Mouse (Mus musculus): ENCODE measurements at regions not wholly inside any gene's neighbourhood (a gene's known extent, or its start where the extent isn't known, plus 50 kb on each side); places are given as distances from the start of the nearest gene placed in this dataset.

- no peak for DNase-seq
These were observed 107.8 kb upstream of the Prdm1 start for GRCm38 (mm10) chr10:44636061-44636460.

DNA sequence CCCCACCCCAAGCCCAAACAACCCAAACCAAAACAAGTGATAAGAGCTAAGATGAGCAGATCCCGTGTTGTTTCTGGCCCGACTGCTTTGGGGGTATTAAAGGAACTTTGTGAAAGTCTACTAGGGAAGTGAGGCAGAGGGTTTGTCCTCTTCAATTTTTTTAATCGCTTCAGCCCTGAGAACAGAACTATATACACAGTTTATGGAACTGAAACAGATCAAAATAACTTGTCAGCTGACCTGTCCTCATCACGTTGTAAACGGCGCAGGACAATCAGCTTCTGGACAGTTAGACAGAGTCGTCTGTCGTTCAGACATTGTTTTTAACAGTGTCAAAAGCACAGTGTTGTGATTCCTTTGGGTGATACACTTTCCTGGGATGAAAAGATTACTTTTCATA is 103.3 kb upstream of the Prdm1 start:
- DNase-seq = no peak

GRCm38 (mm10) chr10:44630485-44630884 is 102.2 kb upstream of the Prdm1 start:
- DNase-seq = no peak

DNA sequence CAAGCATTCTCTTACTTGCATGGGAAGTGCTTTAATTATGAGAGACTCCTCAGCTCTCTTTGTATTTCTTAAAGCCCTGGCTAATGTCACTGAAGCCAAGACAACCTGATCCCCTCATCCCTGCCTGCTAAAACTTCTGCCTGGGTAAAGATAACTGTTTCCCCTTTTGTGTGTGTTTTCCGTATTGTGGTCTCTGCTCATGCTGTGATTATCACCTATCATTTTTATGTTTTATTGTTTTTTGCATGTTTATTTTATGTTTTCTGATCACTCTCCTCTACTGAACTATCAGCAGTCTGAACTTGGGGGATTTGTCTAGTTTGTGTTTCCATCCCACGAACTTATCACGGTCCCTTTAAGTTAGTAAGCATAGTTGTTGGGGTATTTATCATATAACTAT is 100.1 kb upstream of the Prdm1 start:
- DNase-seq = no peak

- DNase-seq = no peak
These were observed 99.1 kb upstream of the Prdm1 start for GRCm38 (mm10) chr10:44627431-44627830.

DNA sequence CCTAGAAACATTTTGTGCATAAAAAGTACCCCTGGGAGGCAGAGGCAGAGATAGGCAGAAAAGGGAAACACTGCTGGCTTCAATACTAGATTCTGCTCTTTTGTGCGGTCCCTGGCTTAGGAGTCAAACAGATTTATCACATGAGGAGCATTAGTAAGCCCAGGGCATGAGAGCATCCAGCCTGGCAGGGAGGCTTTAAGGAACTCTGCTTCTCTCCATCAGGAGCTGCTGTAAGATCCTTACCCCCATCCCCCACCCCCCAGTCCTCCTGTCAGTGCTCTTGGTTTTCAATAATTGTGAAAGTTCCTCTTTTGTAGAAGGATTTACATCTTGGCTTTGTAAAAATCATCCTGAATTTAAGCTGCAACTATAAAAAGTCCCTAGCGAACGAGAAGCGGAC is 97.2 kb upstream of the Prdm1 start:
- no peak for DNase-seq

- no peak for DNase-seq
These were observed 87.3 kb upstream of the Prdm1 start for GRCm38 (mm10) chr10:44615586-44615985.

DNA sequence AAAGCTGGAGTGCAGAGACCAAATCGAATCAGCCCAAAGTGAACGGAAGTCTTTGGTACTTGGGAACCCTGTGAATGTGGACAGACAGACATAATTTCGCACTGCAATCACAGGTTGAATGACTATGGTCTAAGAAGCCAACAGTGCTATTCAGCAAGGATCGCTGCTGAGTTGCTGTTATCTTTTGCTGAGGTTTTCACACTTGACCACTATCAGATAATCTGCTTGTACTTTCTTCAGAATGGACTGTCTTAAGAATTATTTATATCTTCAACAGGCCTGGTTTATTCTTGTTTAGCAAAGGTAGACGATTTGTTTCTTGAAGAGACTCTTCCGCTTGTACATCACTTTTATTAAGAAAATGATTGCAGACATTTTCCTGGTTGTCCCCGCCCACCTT is 84.3 kb upstream of the Prdm1 start:
- no peak for DNase-seq

DNA sequence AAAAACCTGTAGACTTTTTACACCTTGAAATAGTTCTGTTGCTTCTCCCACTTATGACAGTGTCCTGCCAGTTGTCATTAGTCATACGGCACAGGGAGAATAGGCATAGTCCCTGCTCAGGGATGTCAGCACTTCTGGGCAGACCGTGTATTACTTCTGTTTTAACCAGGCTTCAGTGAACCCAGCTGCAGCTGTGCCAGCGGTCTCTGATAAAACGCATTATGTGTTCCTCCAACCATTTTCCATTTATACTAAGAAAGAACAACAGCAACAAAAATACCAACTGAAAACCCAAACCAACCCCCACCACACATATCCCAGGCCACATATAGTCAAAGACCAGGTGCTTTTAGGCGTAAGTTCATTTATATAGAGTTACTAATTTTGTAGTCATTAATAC is 83.1 kb upstream of the Prdm1 start:
- DNase-seq = no peak

GRCm38 (mm10) chr10:44609187-44609586 is 80.9 kb upstream of the Prdm1 start:
- DNase-seq = no peak

DNA sequence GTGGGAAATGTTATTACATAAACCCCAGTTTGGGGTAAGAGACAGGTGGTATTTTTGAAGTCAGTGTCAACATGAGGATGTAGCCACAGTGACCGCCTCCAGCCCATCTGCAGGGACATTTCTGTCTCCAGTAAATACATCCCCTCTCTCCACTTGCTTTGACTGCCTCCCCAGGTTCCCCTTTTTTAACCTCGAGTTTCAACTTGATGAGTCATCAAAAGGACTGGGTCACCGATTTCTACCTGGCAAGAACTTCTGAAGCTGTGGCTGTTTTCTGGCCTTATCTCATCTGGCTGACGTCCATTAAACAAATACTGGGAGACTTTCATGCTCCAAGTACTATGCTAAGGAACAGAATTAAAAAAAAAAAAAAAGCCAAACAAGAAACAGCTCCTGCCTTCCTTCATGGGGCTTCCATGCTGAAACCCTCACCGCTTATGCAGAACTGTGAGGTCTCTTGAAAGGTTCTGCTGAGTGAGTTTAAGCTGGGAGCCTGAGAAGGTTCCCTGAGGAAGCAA is 79.1 kb upstream of the Prdm1 start:
- no peak for DNase-seq

DNA sequence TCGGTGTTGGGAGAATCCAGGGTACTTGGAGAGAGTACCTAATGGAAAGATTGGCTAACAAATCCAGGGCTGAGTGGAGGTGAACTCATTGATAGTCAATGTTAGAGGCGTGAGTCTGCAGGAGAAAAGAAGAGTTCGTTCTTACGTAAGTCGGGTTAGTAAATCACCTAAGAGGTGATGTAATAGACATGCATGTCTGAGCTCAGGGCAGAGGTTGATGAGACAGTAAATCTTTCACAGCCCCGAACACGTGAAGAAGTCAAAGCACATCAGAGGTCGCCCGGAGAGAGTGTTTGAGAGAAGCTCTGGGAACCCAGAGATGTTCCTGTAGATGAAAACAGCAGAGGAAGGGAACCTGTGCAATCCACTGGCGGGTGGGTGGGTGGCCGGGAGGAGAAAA is 76.2 kb upstream of the Prdm1 start:
- no peak for DNase-seq

DNA sequence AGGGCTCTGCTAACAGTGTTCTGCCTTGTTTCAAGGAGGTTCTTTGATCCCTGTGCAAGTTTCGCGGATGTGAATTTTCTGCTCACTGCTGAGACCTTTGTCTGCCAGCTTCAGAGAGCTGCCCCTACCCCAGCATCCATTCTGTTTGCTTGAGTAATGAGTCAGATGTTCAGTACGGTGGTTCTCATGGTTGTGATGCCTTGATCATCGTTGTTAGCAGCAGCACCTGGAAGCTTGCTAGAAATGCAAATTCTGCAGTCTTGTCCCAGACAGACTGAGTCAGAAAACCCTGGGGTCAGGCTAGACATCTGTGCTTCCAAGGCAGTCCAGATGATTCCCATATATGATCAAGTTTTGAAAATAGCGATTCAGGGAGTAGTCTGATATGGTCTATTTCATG is 75.2 kb upstream of the Prdm1 start:
- no peak for DNase-seq

- DNase-seq = no peak
These were observed 73.2 kb upstream of the Prdm1 start for GRCm38 (mm10) chr10:44601550-44601949.

- peak; percentile 5 for DNase-seq
These were observed 71.6 kb upstream of the Prdm1 start for GRCm38 (mm10) chr10:44599964-44600334.

- DNase-seq = no peak
These were observed 71.1 kb upstream of the Prdm1 start for GRCm38 (mm10) chr10:44599331-44599963.

GRCm38 (mm10) chr10:44598615-44599014 is 70.3 kb upstream of the Prdm1 start:
- no peak for DNase-seq

DNA sequence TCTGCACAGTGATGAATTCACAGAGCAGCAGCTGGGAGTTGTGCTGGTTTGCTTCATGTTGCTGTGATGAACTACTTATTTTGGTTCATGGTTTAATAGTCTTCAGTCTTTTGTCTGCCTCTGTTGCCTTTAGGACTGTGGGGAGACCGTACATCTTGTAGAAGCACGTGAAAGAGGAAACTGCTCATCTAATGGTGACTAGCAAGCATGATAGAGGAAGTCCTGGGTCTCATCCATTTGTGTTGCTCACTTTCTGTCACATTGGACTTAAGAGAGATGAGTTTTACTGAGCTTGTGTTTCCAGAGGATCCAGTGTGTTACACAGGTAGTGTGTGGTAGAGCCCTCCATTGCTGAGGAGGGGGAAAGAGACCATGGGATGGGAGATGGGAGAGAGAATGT is 67.6 kb upstream of the Prdm1 start:
- DNase-seq = no peak

DNA sequence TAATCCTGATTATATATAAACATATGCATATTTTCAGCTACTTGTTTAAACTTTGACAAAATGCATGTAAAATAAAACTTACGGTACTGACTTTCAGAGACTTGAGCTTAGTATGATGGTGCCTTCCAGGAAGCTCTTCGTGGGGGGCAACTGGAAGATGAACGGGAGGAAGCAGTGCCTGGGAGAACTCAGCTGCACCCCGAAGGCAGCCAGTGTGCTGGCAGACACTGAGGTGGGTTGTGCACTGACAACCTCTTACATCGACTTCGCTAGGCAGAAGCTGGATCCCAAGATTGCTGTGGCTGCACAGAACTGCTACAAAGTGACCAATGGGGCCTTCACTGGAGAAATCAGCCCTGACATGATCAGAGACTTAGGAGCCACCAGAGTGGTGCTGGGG is 61.5 kb upstream of the Prdm1 start:
- no peak for DNase-seq

GRCm38 (mm10) chr10:44589352-44589751 is 61.1 kb upstream of the Prdm1 start:
- no peak for DNase-seq

DNA sequence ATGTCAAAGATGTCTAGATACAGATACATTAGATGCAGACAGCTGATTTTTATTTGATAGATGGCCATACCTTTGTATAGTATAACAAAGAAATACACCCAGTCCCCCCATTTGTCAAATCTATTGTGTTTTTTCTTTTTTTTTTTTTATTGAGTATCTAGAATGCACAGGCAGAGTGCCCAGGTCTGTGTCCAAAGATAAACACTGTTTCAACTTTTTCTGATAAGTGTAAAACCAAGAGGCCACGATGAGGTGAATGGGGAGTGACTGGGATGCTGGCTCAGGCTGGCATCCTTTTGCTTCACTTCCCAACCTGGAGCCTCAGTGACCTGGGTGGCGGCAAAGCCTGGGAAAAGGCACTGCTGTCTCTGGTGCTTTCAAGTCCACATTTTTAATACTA is 54.4 kb upstream of the Prdm1 start:
- no peak for DNase-seq

All from right cerebral cortex, postnatal 4 days (tissue).